Comparison of ENCODE assay signal across 8 mouse cellular contexts in genomic region chr17:32685048-32685750, GRCm38 (mm10). TPM values are rescaled to one million over a fixed set of nuclear protein-coding genes. Genes with fewer than 3 reads are reported as not detected.
DNase-seq lines count a peak whose midpoint lies in the region; ATAC-seq lines count a peak whose summit lies in the region.

TSS of gene Cyp4f15 (plus strand) at chr17:32685627.

- no peak within 1 kb of the TSS for H3K9ac ChIP-seq in forebrain, embryonic 12.5 days

- H3K27me3 ChIP-seq in forebrain, embryonic 10.5 days (ENCODE audit: poor library complexity, severe bottlenecking), result no peaks in the 10 kb centered on the region
- H3K27me3 ChIP-seq in forebrain, embryonic 12.5 days, result no peaks in the 10 kb centered on the region

- ATAC-seq in forebrain, embryonic 12.5 days (ENCODE audit: low FRiP score), result no peak

- H3K27ac ChIP-seq in forebrain, embryonic 10.5 days, result peak within 1 kb of the TSS; percentile 79
- no peak within 1 kb of the TSS for H3K27ac ChIP-seq in forebrain, embryonic 12.5 days

- WGBS in forebrain, embryonic 10.5 days, result 21% methylated on average over 7 of the region's 7 CpGs
- WGBS in forebrain, embryonic 12.5 days, result 15% methylated on average over 7 of the region's 7 CpGs

- peak within 1 kb of the TSS; percentile 23 for H3K4me3 ChIP-seq in forebrain, embryonic 10.5 days
- H3K4me3 ChIP-seq in forebrain, embryonic 12.5 days (replicated peaks), result no peak within 1 kb of the TSS

- DNase-seq in forebrain, embryonic 10.5 days (ENCODE audit: extremely low spot score, low spot score), result peak; percentile 34
- DNase-seq in adrenal gland, postnatal 14 days, result peak; percentile 80
- DNase-seq in frontal cortex, postnatal 10 days (ENCODE audit: low spot score in 2 of 2), result peak; percentile 63 to 73
- DNase-seq in layer of hippocampus, postnatal 14 days (ENCODE audit: low spot score in 2 of 2), result peak; percentile 29 to 73
- peak; percentile 45 for DNase-seq in lung, postnatal 25 days (ENCODE audit: low spot score)
- no peak for DNase-seq in spleen, adult 12 weeks (ENCODE audit: low spot score)
- DNase-seq in gastrocnemius, postnatal 4 days (ENCODE audit: low spot score in 2 of 2), result no peak

- no peaks in the 10 kb centered on the region for H3K36me3 ChIP-seq in forebrain, embryonic 10.5 days (replicated peaks)
- no peaks in the 10 kb centered on the region for H3K36me3 ChIP-seq in forebrain, embryonic 12.5 days (replicated peaks)

- no peak within 1 kb of the TSS for H3K4me2 ChIP-seq in forebrain, embryonic 12.5 days

- no peaks in the 10 kb centered on the region for H3K9me3 ChIP-seq in forebrain, embryonic 10.5 days
- H3K9me3 ChIP-seq in forebrain, embryonic 12.5 days, result no peaks in the 10 kb centered on the region

- peaks cover 24% of the 10 kb centered on the region for H3K4me1 ChIP-seq in forebrain, embryonic 10.5 days
- peaks cover 10% of the 10 kb centered on the region for H3K4me1 ChIP-seq in forebrain, embryonic 12.5 days

RNA-seq across cellular contexts. Expression of gene Cyp4f15, which starts in this region (rescaled TPM):
- polyA plus RNA-seq in forebrain, embryonic 10.5 days (2016; fragmentation: Nextera tagmentation; extraction: Ambion mirVana), result 2.4 and 2.5 TPM in 2 replicates
- polyA plus RNA-seq in forebrain, embryonic 12.5 days (2016; fragmentation: Nextera tagmentation; extraction: Ambion mirVana), result 0.91 and 1.5 TPM in 2 replicates
- total RNA-seq in adrenal gland, postnatal 14 days (2021), result 2.1 and 15.6 TPM in 2 replicates
- 10 to 100 TPM; 10.9 to 12.8 TPM for total RNA-seq in layer of hippocampus, postnatal 14 days (2021)
- not detected for total RNA-seq in gastrocnemius, postnatal 4 days (2021)

Comparison
In these comparisons a context has a peak if more than half of its experiments do, and no peak if none do; other contexts are left out.
1. DNase-seq: peak in forebrain, embryonic 10.5 days (single experiment), adrenal gland, postnatal 14 days (single experiment), frontal cortex, postnatal 10 days (2 of 2), layer of hippocampus, postnatal 14 days (2 of 2) and lung, postnatal 25 days (single experiment); none in spleen, adult 12 weeks (single experiment) and gastrocnemius, postnatal 4 days (0 of 2).